Mouse (Mus musculus) limb, embryonic 11.5 days (tissue): ENCODE measurements around the gene 1700067K01Rik. TPM values are rescaled to one million over a fixed set of nuclear protein-coding genes. Genes with fewer than 3 reads are reported as not detected.
A peak's percentile ranks its signal among the peaks of the same experiment; 100 is the strongest.

Source experiments
- ATAC-seq: fragments of 200-750 bp; cut with Nextera tagmentation; 2 replicates; pipeline ENCODE4 v1.8.0; 2017; ENCODE audit warnings: low read depth; ENCODE audit not compliant: insufficient number of reproducible peaks, low FRiP score, low TSS enrichment
- DNase-seq: peaks from one replicate; pipeline ENCODE4 v3.0.0-alpha.2; 2015; ENCODE audit warnings: low spot score
- H3K27ac ChIP-seq: fragments of 300-500 bp; sonication (generic); replicated peaks from 2 replicates; pipeline ENCODE4 v1.5.1; 2014; ENCODE audit warnings: low read depth, mild to moderate bottlenecking, low read length
- H3K27me3 ChIP-seq: fragments of 300-500 bp; sonication (generic); 2 replicates; pipeline ENCODE4 v1.6.1; 2014; ENCODE audit warnings: mild to moderate bottlenecking, low read length, mixed read lengths; ENCODE audit not compliant: control insufficient read depth, insufficient read depth
- H3K36me3 ChIP-seq: fragments of 300-500 bp; sonication (generic); 2 replicates; pipeline ENCODE4 v1.6.1; 2014; ENCODE audit warnings: mild to moderate bottlenecking, low read length, moderate library complexity, mixed read lengths; ENCODE audit not compliant: control insufficient read depth, insufficient read depth
- H3K4me1 ChIP-seq: fragments of 300-500 bp; sonication (generic); 2 replicates; pipeline ENCODE4 v1.6.1; 2014; ENCODE audit warnings: low read length, mixed read lengths; ENCODE audit not compliant: control insufficient read depth, insufficient read depth
- H3K4me2 ChIP-seq: fragments of 300-500 bp; sonication (generic); 2 replicates; pipeline ENCODE4 v1.6.1; 2014; ENCODE audit warnings: low read depth, mild to moderate bottlenecking, moderate library complexity; ENCODE audit not compliant: severe bottlenecking
- H3K4me3 ChIP-seq: fragments of 300-500 bp; sonication (generic); 2 replicates; pipeline ENCODE4 v1.5.1; 2014; ENCODE audit warnings: low read depth, low read length
- H3K9ac ChIP-seq: fragments of 300-500 bp; sonication (generic); 2 replicates; pipeline ENCODE4 v1.6.1; 2014; ENCODE audit warnings: mild to moderate bottlenecking, low read length
- H3K9me3 ChIP-seq: fragments of 300-500 bp; sonication (generic); 2 replicates; pipeline ENCODE4 v1.6.1; 2016; ENCODE audit warnings: low read length; ENCODE audit not compliant: control insufficient read depth
- WGBS: fragments of 180-500 bp; shearing (Covaris S2); extraction: QIAGEN DNeasy Blood & Tissue Kit; methylation state at CpG from one replicate; pipeline ENCODE4 v1.1.7; 2014; 5-methylcytosine and 5-hydroxymethylcytosine counted together
- polyA plus RNA-seq: library from polyadenylated mRNA; unstranded; fragments of >200 nt; fragmentation: Nextera tagmentation; extraction: Ambion mirVana; gene quantifications from 2 replicates; pipeline ENCODE4 v1.2.1, GENCODE M21; 2014

The 1700067K01Rik gene
- polyA plus RNA-seq, 1 experiment from 2014 or later, result 1.2 TPM

- no peaks in the 10 kb centered on the region; the same call in 1 of the 2 replicates for H3K36me3 ChIP-seq
- H3K4me1 ChIP-seq, result peaks cover 7% of the 10 kb centered on the region; the same call in 1 of the 2 replicates
- no peak overlapping the region for H3K27ac ChIP-seq
- H3K27me3 ChIP-seq, result peaks cover 45% of the 10 kb centered on the region
- no peak overlapping the region for H3K9ac ChIP-seq
- H3K4me3 ChIP-seq, result no peak overlapping the region; the same call in 1 of the 2 replicates
- H3K9me3 ChIP-seq, result no peaks in the 10 kb centered on the region
- peak; percentile 29 for DNase-seq
- ATAC-seq, result no peak
- peak overlapping the region; percentile 74; the same call in 1 of the 2 replicates for H3K4me2 ChIP-seq
- WGBS, result 31% methylated on average over 12 of the region's 12 CpGs
These were observed 41.6 kb downstream of the 1700067K01Rik start for GRCm38 (mm10) chr8:84042948-84043342.

GRCm38 (mm10) chr8:84044103-84044502 is 42.8 kb downstream of the 1700067K01Rik start:
- Histone ChIP-seq H3K9me3 (no peaks in the 10 kb centered on the region), H3K4me2 (no peak overlapping the region), H3K27me3 (peaks cover 45% of the 10 kb centered on the region), H3K27ac (no peak overlapping the region), H3K4me3 (no peak overlapping the region), H3K36me3 (no peaks in the 10 kb centered on the region; the same call in 1 of the 2 replicates), H3K9ac (no peak overlapping the region), H3K4me1 (peaks cover 7% of the 10 kb centered on the region; the same call in 1 of the 2 replicates)
- DNase-seq (no peak), ATAC-seq (no peak)
- 2% methylated on average over 7 of the region's 7 CpGs for WGBS

DNA sequence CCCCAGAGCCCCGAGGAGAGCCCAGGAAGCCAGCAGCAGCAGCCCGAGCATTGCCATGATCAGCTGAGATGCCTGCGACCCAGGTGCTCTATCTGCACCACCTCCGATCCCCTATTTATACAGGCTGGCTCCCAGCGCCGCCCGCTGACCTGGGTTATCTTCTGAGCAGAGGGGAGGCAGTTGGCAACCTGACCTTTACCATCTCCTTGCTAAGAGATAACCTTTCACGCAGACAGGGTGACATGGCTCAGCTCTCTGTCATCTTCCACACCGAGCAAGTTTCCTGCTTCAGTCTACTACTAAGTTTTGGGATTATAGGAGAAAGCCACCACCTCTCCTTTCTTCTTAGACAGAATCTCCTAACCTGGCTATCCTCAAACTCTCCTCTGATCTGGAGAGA is 43.6 kb downstream of the 1700067K01Rik start, which contains the start of gene Rln3:
Gene Rln3, minus strand, starts transcription at position 101 of the 400 bp plus-strand sequence.
- Histone ChIP-seq H3K27me3 (peaks cover 45% of the 10 kb centered on the region), H3K9me3 (no peaks in the 10 kb centered on the region), H3K4me1 (peaks cover 7% of the 10 kb centered on the region; the same call in 1 of the 2 replicates), H3K9ac (no peak within 1 kb of the TSS), H3K27ac (no peak within 1 kb of the TSS), H3K4me3 (no peak within 1 kb of the TSS), H3K4me2 (peak within 1 kb of the TSS; percentile 17; the same call in 1 of the 2 replicates), H3K36me3 (no peaks in the 10 kb centered on the region; the same call in 1 of the 2 replicates)
- WGBS, result 5% methylated on average over 9 of the region's 9 CpGs
- ATAC-seq, result no peak
- no peak for DNase-seq

DNA sequence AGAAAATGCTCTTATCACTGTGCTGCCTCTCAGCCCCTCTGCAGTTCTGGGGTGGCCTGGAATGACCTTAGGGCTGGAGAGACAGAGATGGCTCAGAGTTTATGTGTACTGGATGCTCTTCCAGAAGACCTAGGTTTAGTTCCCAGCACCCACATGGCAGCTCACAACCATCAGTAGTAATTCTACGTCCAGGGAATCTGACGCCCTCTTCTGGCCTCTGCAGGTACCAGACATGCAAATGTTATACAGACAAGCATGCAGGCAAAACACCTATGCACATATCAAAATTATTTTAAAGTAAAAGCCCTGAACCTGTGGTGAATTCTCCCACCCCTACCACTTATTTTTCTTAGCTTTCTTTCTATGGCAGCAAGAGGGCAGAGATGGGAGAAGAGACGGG is 45.2 kb downstream of the 1700067K01Rik start:
- H3K4me3 ChIP-seq, result no peak overlapping the region
- peaks cover 7% of the 10 kb centered on the region; the same call in 1 of the 2 replicates for H3K4me1 ChIP-seq
- H3K36me3 ChIP-seq, result no peaks in the 10 kb centered on the region; the same call in 1 of the 2 replicates
- 79% methylated on average over 3 of the region's 3 CpGs for WGBS
- ATAC-seq, result no peak
- no peak overlapping the region for H3K27ac ChIP-seq
- DNase-seq, result no peak
- H3K9me3 ChIP-seq, result no peaks in the 10 kb centered on the region
- H3K27me3 ChIP-seq, result peaks cover 39% of the 10 kb centered on the region
- no peak overlapping the region for H3K4me2 ChIP-seq
- no peak overlapping the region for H3K9ac ChIP-seq

- 69% methylated on average over 5 of the region's 5 CpGs for WGBS
- no peak for ATAC-seq
- no peak for DNase-seq
These were observed 46.9 kb downstream of the 1700067K01Rik start for GRCm38 (mm10) chr8:84048171-84048570.

DNA sequence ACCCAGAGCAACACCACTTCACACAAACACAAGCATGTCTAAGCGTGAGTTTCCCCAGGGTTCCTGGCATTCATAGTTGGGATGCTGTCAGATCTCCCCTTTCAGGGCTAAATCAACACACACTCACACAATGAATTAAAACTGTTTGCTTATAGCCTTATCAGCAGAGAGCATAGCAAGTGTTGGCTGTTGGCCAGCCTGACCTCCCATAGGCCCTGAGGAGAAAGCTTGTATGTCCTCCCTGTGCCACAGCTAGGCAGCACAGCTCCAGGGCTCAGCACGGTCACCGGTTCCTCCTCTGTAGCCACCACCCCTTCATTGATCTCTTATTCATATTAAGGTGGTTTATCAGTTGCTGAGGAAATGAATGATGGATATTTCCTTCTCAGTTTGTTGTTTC is 51.4 kb downstream of the 1700067K01Rik start:
- no peaks in the 10 kb centered on the region for H3K36me3 ChIP-seq
- ATAC-seq (no peak), DNase-seq (no peak)
- no peak overlapping the region for H3K4me2 ChIP-seq
- no peak overlapping the region for H3K27ac ChIP-seq
- no peak overlapping the region for H3K9ac ChIP-seq
- H3K4me1 ChIP-seq, result no peaks in the 10 kb centered on the region
- no peak overlapping the region for H3K4me3 ChIP-seq
- no peaks in the 10 kb centered on the region for H3K27me3 ChIP-seq
- WGBS, result 91% methylated on average over 3 of the region's 3 CpGs
- no peaks in the 10 kb centered on the region for H3K9me3 ChIP-seq

More at GRCm38 (mm10) chr8:84048171-84048570, 46.9 kb downstream of the 1700067K01Rik start:
- no peaks in the 10 kb centered on the region for H3K4me1 ChIP-seq
- H3K27me3 ChIP-seq, result peaks cover 23% of the 10 kb centered on the region
- no peak overlapping the region for H3K27ac ChIP-seq
- H3K9ac ChIP-seq, result no peak overlapping the region
- H3K4me3 ChIP-seq, result no peak overlapping the region
- no peak overlapping the region for H3K4me2 ChIP-seq
- H3K36me3 ChIP-seq, result no peaks in the 10 kb centered on the region
- H3K9me3 ChIP-seq, result no peaks in the 10 kb centered on the region

DNA sequence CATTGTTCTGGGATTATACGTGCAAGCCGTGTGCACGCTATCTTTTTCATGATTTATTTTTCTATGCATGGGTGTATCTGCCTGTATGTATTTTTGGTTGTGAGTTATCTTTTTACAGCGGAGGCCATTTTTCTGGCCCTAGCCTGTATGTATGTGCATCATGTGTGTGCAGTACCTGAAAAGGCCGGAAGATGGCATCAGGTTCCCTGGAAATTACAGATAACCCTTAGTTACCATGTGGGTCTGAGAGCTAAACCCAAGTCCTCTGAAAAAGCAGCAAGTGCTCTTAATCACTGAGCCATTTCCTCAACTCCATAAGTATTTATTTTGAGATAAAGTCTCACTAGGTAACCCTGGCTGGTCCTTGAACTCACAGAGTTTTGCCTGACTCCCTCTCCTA is 51.9 kb downstream of the 1700067K01Rik start:
- no peak for ATAC-seq
- Histone ChIP-seq H3K4me1 (no peaks in the 10 kb centered on the region), H3K4me3 (no peak overlapping the region), H3K27me3 (no peaks in the 10 kb centered on the region), H3K9me3 (no peaks in the 10 kb centered on the region), H3K27ac (no peak overlapping the region), H3K9ac (no peak overlapping the region), H3K36me3 (no peaks in the 10 kb centered on the region), H3K4me2 (no peak overlapping the region)
- 95% methylated on average over 5 of the region's 5 CpGs for WGBS
- no peak for DNase-seq
